8 mouse cellular contexts compared by ENCODE assay signal in the genomic region with DNA sequence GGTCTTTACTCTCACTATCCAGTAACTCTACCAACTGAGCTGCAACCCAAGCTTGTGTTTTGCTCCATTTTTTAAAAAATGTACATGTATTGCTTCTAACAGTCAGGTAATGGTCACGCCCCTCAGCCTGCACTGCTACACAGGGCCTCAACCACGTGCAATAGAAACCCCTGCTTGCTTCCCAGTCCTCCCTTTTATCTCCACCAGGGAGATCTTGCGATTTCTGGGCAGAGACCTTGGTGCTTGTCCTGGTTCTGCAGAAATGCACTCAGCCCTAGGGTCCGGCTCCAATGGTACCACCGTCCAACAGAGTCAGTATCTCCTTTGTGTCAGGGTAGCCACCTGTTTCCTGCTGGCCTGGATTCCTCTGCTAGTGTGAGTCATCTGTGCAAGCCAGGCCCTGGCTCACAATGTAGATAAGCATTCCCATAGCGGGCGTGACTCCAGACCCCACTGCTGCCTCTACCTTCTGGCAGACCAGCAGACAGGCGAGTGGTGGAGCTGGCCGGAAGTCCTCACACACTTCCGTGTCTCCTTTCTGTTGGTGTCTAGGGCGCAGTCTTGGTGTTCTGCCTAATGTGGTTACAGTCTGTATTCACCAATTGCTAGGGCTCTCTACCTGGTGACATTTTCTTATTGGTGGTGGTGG. TPM values are rescaled to one million over a fixed set of nuclear protein-coding genes. Genes with fewer than 3 reads are reported as not detected.
DNase-seq lines count a peak whose midpoint lies in the region; ATAC-seq and TF ChIP-seq lines count a peak whose summit lies in the region.

No protein-coding gene starts in this region.

- DNase-seq in kidney, adult 2 months = peak; percentile 30
- no peak for DNase-seq in kidney, adult 8-10 months
- peak; percentile 50 for DNase-seq in adrenal gland, postnatal 14 days
- peak; percentile 62 for DNase-seq in heart, adult 8-10 months (ENCODE audit: low spot score)
- peak; percentile 34 to 40 for DNase-seq in thymus, postnatal 36 days
- no peak for DNase-seq in forebrain, embryonic 10.5 days (ENCODE audit: extremely low spot score, low spot score)
- DNase-seq in frontal cortex, postnatal 14 days (ENCODE audit: low spot score in 2 of 2) = no peak

- H3K27me3 ChIP-seq in kidney, adult 2 months (replicated peaks; ENCODE audit: control insufficient read depth, insufficient read depth, low read length) = no peaks in the 10 kb centered on the region
- no peaks in the 10 kb centered on the region for H3K27me3 ChIP-seq in liver, embryonic 15.5 days
- H3K27me3 ChIP-seq in forebrain, embryonic 10.5 days (ENCODE audit: poor library complexity, severe bottlenecking) = no peaks in the 10 kb centered on the region

- TF ChIP-seq CTCF in kidney, adult 2 months (conservative IDR thresholded peaks at IDR 0.05; ENCODE audit: insufficient read depth, insufficient read length, low read depth, low read length) = no peak

- H3K36me3 ChIP-seq in kidney, adult 2 months (ENCODE audit: control insufficient read depth, insufficient read depth, low read length) = no peaks in the 10 kb centered on the region
- no peaks in the 10 kb centered on the region for H3K36me3 ChIP-seq in liver, embryonic 15.5 days (replicated peaks)
- no peaks in the 10 kb centered on the region for H3K36me3 ChIP-seq in forebrain, embryonic 10.5 days (replicated peaks)

- whole genome bisulfite sequencing in kidney, adult 2 months = 71% methylated on average over 11 of the region's 11 CpGs
- 14% methylated on average over 11 of the region's 11 CpGs for WGBS in liver, embryonic 15.5 days (ENCODE audit: insufficient replicate concordance)
- 81% methylated on average over 11 of the region's 11 CpGs for WGBS in forebrain, embryonic 10.5 days

- no peak overlapping the region for H3K4me2 ChIP-seq in liver, embryonic 15.5 days

- H3K4me1 ChIP-seq in kidney, adult 2 months (ENCODE audit: control insufficient read depth, insufficient read depth, low read length) = no peaks in the 10 kb centered on the region
- H3K4me1 ChIP-seq in liver, embryonic 15.5 days (replicated peaks) = peaks cover 10% of the 10 kb centered on the region
- no peaks in the 10 kb centered on the region for H3K4me1 ChIP-seq in forebrain, embryonic 10.5 days

- no peak overlapping the region for H3K4me3 ChIP-seq in kidney, adult 2 months (ENCODE audit: insufficient read depth, low read depth, low read length)
- no peak overlapping the region for H3K4me3 ChIP-seq in liver, embryonic 15.5 days (replicated peaks)
- H3K4me3 ChIP-seq in forebrain, embryonic 10.5 days = no peak overlapping the region

- no peak for TF ChIP-seq POLR2A in kidney, adult 2 months (IDR thresholded peaks at IDR 0.05; ENCODE audit: low read depth, low read length)

- ATAC-seq in liver, embryonic 15.5 days (ENCODE audit: insufficient read depth) = peak; percentile 37; the same call in 1 of the 2 replicates

- H3K9ac ChIP-seq in liver, embryonic 15.5 days = no peak overlapping the region

- no peak overlapping the region for H3K27ac ChIP-seq in kidney, adult 2 months (ENCODE audit: insufficient read depth, low read depth, low read length)
- H3K27ac ChIP-seq in liver, embryonic 15.5 days (replicated peaks) = no peak overlapping the region
- H3K27ac ChIP-seq in forebrain, embryonic 10.5 days = no peak overlapping the region

- H3K9me3 ChIP-seq in liver, embryonic 15.5 days (replicated peaks) = no peaks in the 10 kb centered on the region
- H3K9me3 ChIP-seq in forebrain, embryonic 10.5 days = no peaks in the 10 kb centered on the region

RNA-seq across cellular contexts. Expression of gene Mfsd4a, which starts 27.6 kb away (rescaled TPM):
- polyA plus RNA-seq in kidney, adult 2 months (2012; rRNA removed) = 64.1 and 84.5 TPM in 2 replicates
- 7.3 and 7.9 TPM in 2 replicates for total RNA-seq in adrenal gland, postnatal 14 days (2021)
- total RNA-seq in heart, adult 8-10 months (2022) = 1 to 10 TPM; 4.7 to 9.4 (median 7.7) TPM
- 3.7 and 4.6 TPM in 2 replicates for polyA plus RNA-seq in liver, embryonic 15.5 days (2015; fragmentation: Nextera tagmentation; extraction: Ambion mirVana)
- polyA plus RNA-seq in forebrain, embryonic 10.5 days (2016; fragmentation: Nextera tagmentation; extraction: Ambion mirVana) = 11.1 and 13.0 TPM in 2 replicates

RNA-seq across cellular contexts. Expression of gene Cdk18, which starts 44.0 kb away (rescaled TPM):
- polyA plus RNA-seq in kidney, adult 2 months (2012; rRNA removed) = 69.3 and 73.8 TPM in 2 replicates
- 16.7 and 17.9 TPM in 2 replicates for total RNA-seq in adrenal gland, postnatal 14 days (2021)
- total RNA-seq in heart, adult 8-10 months (2022) = 10 to 100 TPM; 16.9 to 21.5 (median 18.3) TPM
- 1.3 TPM in 2 replicates for polyA plus RNA-seq in liver, embryonic 15.5 days (2015; fragmentation: Nextera tagmentation; extraction: Ambion mirVana)
- 1.4 and 1.5 TPM in 2 replicates for polyA plus RNA-seq in forebrain, embryonic 10.5 days (2016; fragmentation: Nextera tagmentation; extraction: Ambion mirVana)

Comparison
In these comparisons a context has a peak if more than half of its experiments do, and no peak if none do; other contexts are left out.
1. DNase-seq: peak in kidney, adult 2 months (single experiment), adrenal gland, postnatal 14 days (single experiment), heart, adult 8-10 months (single experiment) and thymus, postnatal 36 days (2 of 2); none in kidney, adult 8-10 months (0 of 2), forebrain, embryonic 10.5 days (single experiment) and frontal cortex, postnatal 14 days (0 of 2).
2. RNA of gene Cdk18, which starts 44.0 kb away (polyA plus RNA-seq): 69.3 to 73.8 TPM in kidney, adult 2 months; 1.4 to 1.5 TPM in forebrain, embryonic 10.5 days and 1.3 TPM in liver, embryonic 15.5 days; every median in the first group is over 10 times any median in the second.